Mouse (Mus musculus) spleen, adult 2 months (tissue): ENCODE measurements around the gene Gpatch2.

Experiments used
- CTCF ChIP-seq: fragments of 200-500 bp; IDR thresholded peaks from 2 replicates; pipeline ENCODE4 v1.5.1; 2011; ENCODE audit warnings: mild to moderate bottlenecking, inconsistent platforms; ENCODE audit not compliant: insufficient read depth, insufficient read length, insufficient replicate concordance; ENCODE audit errors: extremely low read depth
- POLR2A ChIP-seq: fragments of 200-500 bp; IDR thresholded peaks from 2 replicates; pipeline ENCODE4 v1.6.1; 2011; ENCODE audit warnings: low read depth, low read length, inconsistent platforms

GRCm38 (mm10) chr1:187279776-187280175, 64.5 kb downstream of the Gpatch2 start:
- TF ChIP-seq CTCF (no peak), POLR2A (no peak)
